Mouse (Mus musculus) embryonic facial prominence, embryonic 13.5 days (tissue): ENCODE measurements around the gene Hist1h4k. TPM values are rescaled to one million over a fixed set of nuclear protein-coding genes. Genes with fewer than 3 reads are reported as not detected.
"Not testable (repeated sequence)": the region's sequence is repeated elsewhere in the genome, so short reads cannot be mapped to it uniquely, and the experiment has no call there.

ENCODE experiments used
- ATAC-seq: fragments of 200-750 bp; cut with Nextera tagmentation; 2 replicates; pipeline ENCODE4 v1.8.0; 2017; ENCODE audit warnings: low read depth; ENCODE audit not compliant: insufficient number of reproducible peaks, insufficient read depth, low FRiP score, low TSS enrichment
- H3K27ac ChIP-seq: fragments of 300-500 bp; sonication (generic); 2 replicates; pipeline ENCODE4 v1.5.1; 2015; ENCODE audit warnings: moderate library complexity, mild to moderate bottlenecking, inconsistent platforms
- H3K27me3 ChIP-seq: fragments of 300-500 bp; sonication (generic); 2 replicates; pipeline ENCODE4 v1.6.1; 2015; ENCODE audit warnings: mild to moderate bottlenecking, inconsistent platforms
- H3K36me3 ChIP-seq: fragments of 300-500 bp; sonication (generic); 2 replicates; pipeline ENCODE4 v1.6.1; 2015; ENCODE audit warnings: mild to moderate bottlenecking, inconsistent platforms
- H3K4me1 ChIP-seq: fragments of 300-500 bp; sonication (generic); 2 replicates; pipeline ENCODE4 v1.6.1; 2015; ENCODE audit warnings: inconsistent platforms
- H3K4me2 ChIP-seq: fragments of 300-500 bp; sonication (generic); 2 replicates; pipeline ENCODE4 v1.6.1; 2015; ENCODE audit warnings: moderate library complexity, mild to moderate bottlenecking, inconsistent platforms
- H3K4me3 ChIP-seq: fragments of 300-500 bp; sonication (generic); 2 replicates; pipeline ENCODE4 v1.5.1; 2015; ENCODE audit warnings: mild to moderate bottlenecking, inconsistent platforms
- H3K9ac ChIP-seq: fragments of 300-500 bp; sonication (generic); 2 replicates; pipeline ENCODE4 v1.6.1; 2015; ENCODE audit warnings: mild to moderate bottlenecking, inconsistent platforms
- H3K9me3 ChIP-seq: fragments of 300-500 bp; sonication (generic); 2 replicates; pipeline ENCODE4 v1.6.1; 2016; ENCODE audit warnings: inconsistent platforms
- WGBS: fragments of 180-500 bp; shearing (Covaris S2); methylation state at CpG from one replicate; pipeline ENCODE4 v1.1.7; 2015; ENCODE audit warnings: mixed read lengths; 5-methylcytosine and 5-hydroxymethylcytosine counted together
- polyA plus RNA-seq: library from polyadenylated mRNA; unstranded; fragments of >200 nt; fragmentation: Nextera tagmentation; extraction: Ambion mirVana; gene quantifications from 2 replicates; pipeline ENCODE4 v1.2.1, GENCODE M21; 2015

The Hist1h4k gene
- polyA plus RNA-seq, 1 experiment from 2014 or later: 3.0 TPM

GRCm38 (mm10) chr13:21783255-21783617 is 32.9 kb upstream of the Hist1h4k start, which contains the start of gene Hist1h3i:
Gene Hist1h3i (minus strand): TSS chr13:21783370.
- Histone ChIP-seq H3K9me3 (no peaks in the 10 kb centered on the region), H3K4me2 (peak within 1 kb of the TSS; percentile 73), H3K27ac (peak within 1 kb of the TSS; percentile 95), H3K4me3 (peak within 1 kb of the TSS; percentile 48), H3K4me1 (peaks cover 44% of the 10 kb centered on the region), H3K9ac (peak within 1 kb of the TSS; percentile 78), H3K36me3 (no peaks in the 10 kb centered on the region), H3K27me3 (no peaks in the 10 kb centered on the region)
- ATAC-seq: peak; percentile 77
- under 1% methylated on average over 15 of the region's 20 CpGs for WGBS

- Histone ChIP-seq H3K9ac (peak overlapping the region; percentile 78), H3K4me2 (peak overlapping the region; percentile 73), H3K27ac (peak overlapping the region; percentile 95), H3K4me1 (peaks cover 44% of the 10 kb centered on the region), H3K4me3 (peak overlapping the region; percentile 48)
- H3K36me3 ChIP-seq, H3K9me3 ChIP-seq, ATAC-seq, H3K27me3 ChIP-seq: not testable (repeated sequence)
- under 1% methylated on average over 14 of the region's 35 CpGs for WGBS
These were observed 32.3 kb upstream of the Hist1h4k start for GRCm38 (mm10) chr13:21782361-21783254.

GRCm38 (mm10) chr13:21781639-21782038 is 31.3 kb upstream of the Hist1h4k start:
- no peak overlapping the region for H3K9ac ChIP-seq
- H3K27ac ChIP-seq: peak overlapping the region; percentile 95; the same call in 1 of the 2 replicates
- H3K4me1 ChIP-seq: peaks cover 44% of the 10 kb centered on the region
- H3K4me2 ChIP-seq: no peak overlapping the region
- no peak for ATAC-seq
- WGBS: 80% methylated on average over 1 of the region's 1 CpGs
- H3K36me3 ChIP-seq: no peaks in the 10 kb centered on the region
- no peaks in the 10 kb centered on the region for H3K9me3 ChIP-seq
- no peak overlapping the region for H3K4me3 ChIP-seq
- no peaks in the 10 kb centered on the region for H3K27me3 ChIP-seq

- 0 out of 2 replicates have a peak overlapping the region, but pooled peaks have one; percentile 16 for H3K9ac ChIP-seq
- no peaks in the 10 kb centered on the region for H3K9me3 ChIP-seq
- peak overlapping the region; percentile 68 for H3K4me3 ChIP-seq
- peak overlapping the region; percentile 97 for H3K27ac ChIP-seq
- H3K4me2 ChIP-seq: peak overlapping the region; percentile 96
- H3K36me3 ChIP-seq: no peaks in the 10 kb centered on the region
- no peaks in the 10 kb centered on the region for H3K27me3 ChIP-seq
- 37% methylated on average over 6 of the region's 6 CpGs for WGBS
- H3K4me1 ChIP-seq: peaks cover 42% of the 10 kb centered on the region
- no peak for ATAC-seq
These were observed 30.8 kb upstream of the Hist1h4k start for GRCm38 (mm10) chr13:21781021-21781555.

- H3K4me3 ChIP-seq: peak within 1 kb of the TSS; percentile 68
- WGBS: under 1% methylated on average over 44 of the region's 44 CpGs
These were observed 29.7 kb upstream of the Hist1h4k start, which contains the start of gene Hist1h1b for GRCm38 (mm10) chr13:21779767-21780731. Gene Hist1h1b (minus strand): TSS chr13:21780625.

GRCm38 (mm10) chr13:21778814-21779766 is 28.8 kb upstream of the Hist1h4k start:
- peak overlapping the region; percentile 96 for H3K4me2 ChIP-seq
- H3K36me3 ChIP-seq: no peaks in the 10 kb centered on the region
- peak overlapping the region; percentile 97 for H3K27ac ChIP-seq
- ATAC-seq: peak; percentile 87
- H3K4me1 ChIP-seq: peaks cover 32% of the 10 kb centered on the region
- H3K9me3 ChIP-seq: no peaks in the 10 kb centered on the region
- WGBS: 4% methylated on average over 33 of the region's 33 CpGs
- peak overlapping the region; percentile 68 for H3K4me3 ChIP-seq
- no peaks in the 10 kb centered on the region for H3K27me3 ChIP-seq
- H3K9ac ChIP-seq: peak overlapping the region; percentile 91

More at GRCm38 (mm10) chr13:21779767-21780731, 29.7 kb upstream of the Hist1h4k start, which contains the start of gene Hist1h1b:
- peak within 1 kb of the TSS; percentile 97 for H3K27ac ChIP-seq
- H3K9ac ChIP-seq: peak within 1 kb of the TSS; percentile 91
- no peaks in the 10 kb centered on the region for H3K9me3 ChIP-seq
- H3K4me1 ChIP-seq: peaks cover 36% of the 10 kb centered on the region
- no peaks in the 10 kb centered on the region for H3K36me3 ChIP-seq
- no peaks in the 10 kb centered on the region for H3K27me3 ChIP-seq
- peak; percentile 57; the same call in 1 of the 2 replicates for ATAC-seq
- peak within 1 kb of the TSS; percentile 96 for H3K4me2 ChIP-seq

- Histone ChIP-seq H3K4me2 (peak overlapping the region; percentile 77), H3K9ac (no peak overlapping the region), H3K4me3 (no peak overlapping the region), H3K4me1 (peaks cover 11% of the 10 kb centered on the region), H3K27ac (no peak overlapping the region), H3K36me3 (no peaks in the 10 kb centered on the region), H3K9me3 (no peaks in the 10 kb centered on the region), H3K27me3 (no peaks in the 10 kb centered on the region)
- WGBS: 67% methylated on average over 1 of the region's 1 CpGs
- ATAC-seq: no peak
These were observed 5.4 kb upstream of the Hist1h4k start for GRCm38 (mm10) chr13:21755707-21756106.

- under 1% methylated on average over 24 of the region's 26 CpGs for whole genome bisulfite sequencing
These were observed 4.1 kb upstream of the Hist1h4k start for GRCm38 (mm10) chr13:21754294-21755001.

GRCm38 (mm10) chr13:21753524-21754285 is 3.4 kb upstream of the Hist1h4k start, which contains the start of the genes Hist1h2ak and Hist1h2bn:
Gene Hist1h2ak (minus strand): TSS chr13:21753827.
Gene Hist1h2bn (plus strand): TSS chr13:21754123.
- peak; percentile 93 for ATAC-seq
- under 1% methylated on average over 48 of the region's 50 CpGs for WGBS
- H3K27ac ChIP-seq: peak within 1 kb of the TSS; percentile 95
- peak within 1 kb of the TSS; percentile 80 for H3K9ac ChIP-seq
- H3K27me3 ChIP-seq, H3K9me3 ChIP-seq, H3K36me3 ChIP-seq: not testable (repeated sequence)
- H3K4me3 ChIP-seq: peak within 1 kb of the TSS; percentile 49
- H3K4me1 ChIP-seq: peaks cover 13% of the 10 kb centered on the region
- H3K4me2 ChIP-seq: peak within 1 kb of the TSS; percentile 77

More at GRCm38 (mm10) chr13:21754294-21755001, 4.1 kb upstream of the Hist1h4k start:
- not testable (repeated sequence) for H3K9me3 ChIP-seq, H3K27me3 ChIP-seq, H3K36me3 ChIP-seq, ATAC-seq
- Histone ChIP-seq H3K4me2 (peak overlapping the region; percentile 77), H3K27ac (peak overlapping the region; percentile 95), H3K4me3 (peak overlapping the region; percentile 49), H3K9ac (peak overlapping the region; percentile 74), H3K4me1 (peaks cover 11% of the 10 kb centered on the region)
